7 mouse cellular contexts compared by ENCODE assay signal in the genomic region with DNA sequence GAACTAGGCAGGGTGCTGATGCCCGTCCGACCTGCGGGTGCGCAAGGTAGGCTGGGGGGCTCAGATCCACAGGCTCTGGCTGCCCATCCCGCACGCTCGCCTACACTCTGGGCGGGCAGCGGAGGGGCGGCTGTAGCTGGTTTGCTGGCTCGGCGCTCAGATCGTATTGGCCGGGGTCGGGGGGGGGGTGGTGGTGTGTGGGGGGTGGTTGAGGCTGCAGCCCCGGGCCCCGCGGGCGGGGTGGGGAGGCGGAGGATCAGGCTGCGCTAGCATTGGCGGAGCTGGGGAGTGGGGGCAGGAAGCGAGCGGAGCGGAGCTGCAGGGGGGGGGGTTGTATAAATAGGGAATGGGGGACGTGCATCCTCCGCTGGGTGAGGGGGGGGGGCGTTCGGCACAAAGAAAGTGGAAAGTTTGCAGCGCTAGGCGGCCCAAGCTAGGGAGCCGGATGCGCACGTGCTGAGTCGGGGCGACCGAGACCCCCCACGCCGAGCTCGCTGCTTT. TPM values are rescaled to one million over a fixed set of nuclear protein-coding genes. Genes with fewer than 3 reads are reported as not detected.
DNase-seq lines count a peak whose midpoint lies in the region; ATAC-seq lines count a peak whose summit lies in the region.

No protein-coding gene starts in this region.

- H3K9ac ChIP-seq in intestine, embryonic 14.5 days (ENCODE audit: low read length) = peak overlapping the region; percentile 98

- peaks cover 13% of the 10 kb centered on the region for H3K36me3 ChIP-seq in intestine, embryonic 14.5 days (ENCODE audit: control insufficient read depth, insufficient read depth, low read length)
- peaks cover 31% of the 10 kb centered on the region for H3K36me3 ChIP-seq in limb, embryonic 10.5 days

- ATAC-seq in common myeloid progenitor, adult 5-6 weeks (replicated peaks; ENCODE audit: low read depth, poor library complexity, severe bottlenecking) = peak; percentile 30
- peak; percentile 86 for ATAC-seq in intestine, embryonic 14.5 days (replicated peaks; ENCODE audit: low FRiP score, low TSS enrichment, low read depth)

- under 1% methylated on average over 35 of the region's 40 CpGs for WGBS in intestine, embryonic 14.5 days
- WGBS in limb, embryonic 10.5 days = under 1% methylated on average over 37 of the region's 40 CpGs

- H3K9me3 ChIP-seq in intestine, embryonic 14.5 days (ENCODE audit: control insufficient read depth, low read length) = no peaks in the 10 kb centered on the region
- H3K9me3 ChIP-seq in limb, embryonic 10.5 days (replicated peaks) = no peaks in the 10 kb centered on the region

- peak; percentile 90 for DNase-seq in ZHBTc4 (ENCODE audit: low read depth, low spot score)
- peak; percentile 72 for DNase-seq in gastrocnemius, postnatal 10 days
- DNase-seq in intestine, embryonic 14.5 days (ENCODE audit: low spot score) = no peak
- DNase-seq in limb, embryonic 10.5 days (ENCODE audit: low spot score) = peak; percentile 94
- peak; percentile 94 for DNase-seq in mesoderm, embryonic 11.5 days (ENCODE audit: low read depth, low spot score)
- DNase-seq in right cerebral cortex, postnatal 4 days = peak; percentile 81

- H3K27me3 ChIP-seq in intestine, embryonic 14.5 days (replicated peaks; ENCODE audit: control insufficient read depth, insufficient read depth, low read length) = no peaks in the 10 kb centered on the region
- H3K27me3 ChIP-seq in limb, embryonic 10.5 days (ENCODE audit: low read depth, poor library complexity, severe bottlenecking) = no peaks in the 10 kb centered on the region

- H3K4me1 ChIP-seq in intestine, embryonic 14.5 days (replicated peaks; ENCODE audit: control insufficient read depth, insufficient read depth, low read length) = peaks cover 24% of the 10 kb centered on the region
- peaks cover 39% of the 10 kb centered on the region for H3K4me1 ChIP-seq in limb, embryonic 10.5 days

- H3K27ac ChIP-seq in intestine, embryonic 14.5 days (ENCODE audit: low read depth) = peak overlapping the region; percentile 100
- H3K27ac ChIP-seq in limb, embryonic 10.5 days = peak overlapping the region; percentile 98

- peak overlapping the region; percentile 95 for H3K4me2 ChIP-seq in intestine, embryonic 14.5 days (ENCODE audit: low read length)

- peak overlapping the region; percentile 81 for H3K4me3 ChIP-seq in intestine, embryonic 14.5 days (ENCODE audit: low read depth, low read length)
- H3K4me3 ChIP-seq in limb, embryonic 10.5 days = peak overlapping the region; percentile 86

RNA-seq across cellular contexts. Expression of gene Patz1, which starts 0.7 kb away (rescaled TPM):
- total RNA-seq in common myeloid progenitor, adult 5-6 weeks (2017) = 67.6 and 72.7 TPM in 2 replicates
- total RNA-seq in gastrocnemius, postnatal 10 days (2021) = 10 to 100 TPM; 19.5 to 21.0 TPM
- 50.1 and 50.6 TPM in 2 replicates for polyA plus RNA-seq in intestine, embryonic 14.5 days (2014; fragmentation: Nextera tagmentation; extraction: Ambion mirVana)
- polyA plus RNA-seq in limb, embryonic 10.5 days (2016; fragmentation: Nextera tagmentation; extraction: Ambion mirVana) = 80.2 and 81.7 TPM in 2 replicates

RNA-seq across cellular contexts. Expression of gene Drg1, which starts 23.1 kb away (rescaled TPM):
- total RNA-seq in common myeloid progenitor, adult 5-6 weeks (2017) = 277 and 286 TPM in 2 replicates
- total RNA-seq in gastrocnemius, postnatal 10 days (2021) = 10 to 100 TPM; 47.3 to 52.0 TPM
- polyA plus RNA-seq in intestine, embryonic 14.5 days (2014; fragmentation: Nextera tagmentation; extraction: Ambion mirVana) = 221 and 234 TPM in 2 replicates
- 276 and 280 TPM in 2 replicates for polyA plus RNA-seq in limb, embryonic 10.5 days (2016; fragmentation: Nextera tagmentation; extraction: Ambion mirVana)

RNA-seq across cellular contexts. Expression of gene Pik3ip1, which starts 40.8 kb away (rescaled TPM):
- 26.5 and 33.6 TPM in 2 replicates for total RNA-seq in common myeloid progenitor, adult 5-6 weeks (2017)
- total RNA-seq in gastrocnemius, postnatal 10 days (2021) = 10 to 100 TPM; 11.0 to 15.8 TPM
- polyA plus RNA-seq in intestine, embryonic 14.5 days (2014; fragmentation: Nextera tagmentation; extraction: Ambion mirVana) = 9.9 and 14.1 TPM in 2 replicates
- 5.9 and 8.5 TPM in 2 replicates for polyA plus RNA-seq in limb, embryonic 10.5 days (2016; fragmentation: Nextera tagmentation; extraction: Ambion mirVana)
